Comparison of ENCODE assay signal across 15 mouse cellular contexts in the genomic region with DNA sequence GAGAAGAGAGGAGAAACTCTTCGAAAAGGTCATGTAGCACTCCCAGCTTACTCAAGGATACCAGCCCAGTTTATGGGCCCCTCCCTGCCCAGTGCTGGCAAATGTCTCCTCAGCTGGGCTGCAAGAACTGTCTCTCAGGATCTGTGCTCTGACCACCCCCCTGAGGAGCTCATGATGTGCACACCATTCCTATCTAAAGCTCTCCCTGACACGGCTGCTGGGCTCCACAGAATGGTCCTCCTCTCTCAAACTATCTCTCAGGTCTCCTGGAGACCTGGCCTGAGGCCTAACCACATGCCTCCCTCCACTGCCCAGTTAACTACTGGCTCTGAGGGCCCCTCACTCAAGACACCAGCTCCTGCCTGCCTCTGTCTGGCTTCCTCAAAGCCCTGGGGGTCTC. TPM values are rescaled to one million over a fixed set of nuclear protein-coding genes. Genes with fewer than 3 reads are reported as not detected.
DNase-seq lines count a peak whose midpoint lies in the region; ATAC-seq and TF ChIP-seq lines count a peak whose summit lies in the region.
"Had no signal": no experiment of that assay in that cellular context is flagged by ENCODE, and none has a peak within 500 bp of the region (broad histone marks: within the 10 kb centered on the region; RNA-seq: fewer than 3 reads in every experiment).

No protein-coding gene starts in this region.

- ATAC-seq in kidney, embryonic 15.5 days (replicated peaks; ENCODE audit: low FRiP score): no peak
- ATAC-seq in embryonic facial prominence, embryonic 13.5 days (ENCODE audit: insufficient number of reproducible peaks, insufficient read depth, low FRiP score, low TSS enrichment, low read depth): no peak
- no peak for ATAC-seq in limb, embryonic 14.5 days (ENCODE audit: low FRiP score, low read depth)
- ATAC-seq: forebrain, embryonic 15.5 days; midbrain, embryonic 16.5 days had no signal

- intact Hi-C loops in heart, postnatal 36 days (cut with DNase I): no loop called here

- peak overlapping the region; percentile 56; the same call in 1 of the 2 replicates for H3K27ac ChIP-seq in heart, embryonic 10.5 days
- H3K27ac ChIP-seq in kidney, embryonic 15.5 days: peak overlapping the region; percentile 57
- no peak overlapping the region for H3K27ac ChIP-seq in embryonic facial prominence, embryonic 13.5 days
- peak overlapping the region; percentile 74 for H3K27ac ChIP-seq in limb, embryonic 14.5 days (replicated peaks; ENCODE audit: low read depth, low read length)
- H3K27ac ChIP-seq: forebrain, embryonic 15.5 days; hindbrain, embryonic 13.5 days; left cerebral cortex, adult 2 months had no signal

- peaks cover 67% of the 10 kb centered on the region for H3K4me1 ChIP-seq in heart, embryonic 10.5 days
- H3K4me1 ChIP-seq in kidney, embryonic 15.5 days: peaks cover 59% of the 10 kb centered on the region
- H3K4me1 ChIP-seq in embryonic facial prominence, embryonic 13.5 days: peaks cover 78% of the 10 kb centered on the region
- H3K4me1 ChIP-seq in limb, embryonic 14.5 days (ENCODE audit: control insufficient read depth, insufficient read depth, low read length): peaks cover 88% of the 10 kb centered on the region

- H3K9me3 ChIP-seq in heart, embryonic 10.5 days: no peaks in the 10 kb centered on the region
- H3K9me3 ChIP-seq in kidney, embryonic 15.5 days (replicated peaks): no peaks in the 10 kb centered on the region
- H3K9me3 ChIP-seq in embryonic facial prominence, embryonic 13.5 days: no peaks in the 10 kb centered on the region
- no peaks in the 10 kb centered on the region for H3K9me3 ChIP-seq in limb, embryonic 14.5 days (ENCODE audit: control insufficient read depth, low read length)
- H3K9me3 ChIP-seq: forebrain, embryonic 15.5 days; hindbrain, embryonic 13.5 days had no signal

- H3K9ac ChIP-seq in kidney, embryonic 15.5 days: no peak overlapping the region
- H3K9ac ChIP-seq in embryonic facial prominence, embryonic 13.5 days: peak overlapping the region; percentile 21; the same call in 1 of the 2 replicates
- H3K9ac ChIP-seq in limb, embryonic 14.5 days (ENCODE audit: low read depth, low read length, severe bottlenecking): no peak overlapping the region
- H3K9ac ChIP-seq: forebrain, embryonic 15.5 days; hindbrain, embryonic 13.5 days had no signal

- no peaks in the 10 kb centered on the region for H3K27me3 ChIP-seq in heart, embryonic 10.5 days (ENCODE audit: insufficient read depth, poor library complexity, severe bottlenecking)
- no peaks in the 10 kb centered on the region for H3K27me3 ChIP-seq in kidney, embryonic 15.5 days
- H3K27me3 ChIP-seq in embryonic facial prominence, embryonic 13.5 days: no peaks in the 10 kb centered on the region
- no peaks in the 10 kb centered on the region for H3K27me3 ChIP-seq in limb, embryonic 14.5 days (ENCODE audit: control insufficient read depth, insufficient read depth, low read length)
- H3K27me3 ChIP-seq: forebrain, embryonic 15.5 days; hindbrain, embryonic 13.5 days had no signal

- 64% methylated on average over 2 of the region's 2 CpGs for WGBS in heart, embryonic 10.5 days
- WGBS in kidney, embryonic 15.5 days: 63% methylated on average over 2 of the region's 2 CpGs
- WGBS in embryonic facial prominence, embryonic 13.5 days: 65% methylated on average over 2 of the region's 2 CpGs
- WGBS in limb, embryonic 14.5 days: 41% methylated on average over 2 of the region's 2 CpGs

- no peak overlapping the region for H3K4me3 ChIP-seq in heart, embryonic 10.5 days
- no peak overlapping the region for H3K4me3 ChIP-seq in kidney, embryonic 15.5 days (replicated peaks)
- no peak overlapping the region for H3K4me3 ChIP-seq in embryonic facial prominence, embryonic 13.5 days
- no peak overlapping the region for H3K4me3 ChIP-seq in limb, embryonic 14.5 days (replicated peaks; ENCODE audit: low read length)
- H3K4me3 ChIP-seq: forebrain, embryonic 15.5 days; hindbrain, embryonic 13.5 days; left cerebral cortex, adult 2 months; megakaryocyte, embryonic 14.5 days had no signal

- no peak for DNase-seq in heart, embryonic 10.5 days (ENCODE audit: low spot score)
- DNase-seq in heart, postnatal 36 days: no peak
- no peak for DNase-seq in kidney, adult 18-20 months
- no peak for DNase-seq in limb, embryonic 14.5 days (ENCODE audit: low spot score)
- DNase-seq in right cerebral cortex, adult 18-20 months: no peak
- no peak for DNase-seq in thymus, postnatal 14 days
- DNase-seq: cerebellum, adult 9-10 months had no signal

- TF ChIP-seq POLR2A in limb, embryonic 14.5 days (IDR thresholded peaks at IDR 0.05; ENCODE audit: borderline replicate concordance, extremely low read depth, insufficient read depth, insufficient read length): no peak

- no peaks in the 10 kb centered on the region for H3K36me3 ChIP-seq in heart, embryonic 10.5 days
- H3K36me3 ChIP-seq in kidney, embryonic 15.5 days: no peaks in the 10 kb centered on the region
- no peaks in the 10 kb centered on the region for H3K36me3 ChIP-seq in embryonic facial prominence, embryonic 13.5 days
- H3K36me3 ChIP-seq in limb, embryonic 14.5 days (ENCODE audit: control insufficient read depth, insufficient read depth, low read length): no peaks in the 10 kb centered on the region
- H3K36me3 ChIP-seq: forebrain, embryonic 15.5 days; hindbrain, embryonic 13.5 days had no signal

- H3K4me2 ChIP-seq in kidney, embryonic 15.5 days: no peak overlapping the region
- H3K4me2 ChIP-seq in embryonic facial prominence, embryonic 13.5 days: no peak overlapping the region
- H3K4me2 ChIP-seq in limb, embryonic 14.5 days (replicated peaks; ENCODE audit: low read depth, low read length, severe bottlenecking): no peak overlapping the region
- H3K4me2 ChIP-seq: forebrain, embryonic 15.5 days; hindbrain, embryonic 13.5 days; liver, embryonic 11.5 days had no signal

RNA-seq across cellular contexts. Expression of a gene that starts 53.8 kb away (rescaled TPM):
- polyA plus RNA-seq in heart, embryonic 10.5 days (2016; fragmentation: Nextera tagmentation; extraction: Ambion mirVana): 3.6 and 4.6 TPM in 2 replicates
- 1 to 10 TPM in 1 of 2 experiments, under 1 TPM in 1; 0.89 to 1.7 TPM for total RNA-seq in heart, postnatal 36 days (2021)
- 5.1 and 5.3 TPM in 2 replicates for polyA plus RNA-seq in kidney, embryonic 15.5 days (2015; fragmentation: Nextera tagmentation; extraction: Ambion mirVana)
- polyA plus RNA-seq in embryonic facial prominence, embryonic 13.5 days (2015; fragmentation: Nextera tagmentation; extraction: Ambion mirVana): 5.6 and 6.2 TPM in 2 replicates
- polyA plus RNA-seq in limb, embryonic 14.5 days (2012; rRNA removed): 6.5 and 7.9 TPM in 2 replicates
- 4.5 and 4.7 TPM in 2 replicates for polyA plus RNA-seq in limb, embryonic 14.5 days (2014; fragmentation: Nextera tagmentation; extraction: Ambion mirVana)

RNA-seq across cellular contexts. Expression of a gene that starts 54.0 kb away (rescaled TPM):
- polyA plus RNA-seq in heart, embryonic 10.5 days (2016; fragmentation: Nextera tagmentation; extraction: Ambion mirVana): 144 and 165 TPM in 2 replicates
- 10 to 100 TPM; 67.0 to 72.9 TPM for total RNA-seq in heart, postnatal 36 days (2021)
- polyA plus RNA-seq in kidney, embryonic 15.5 days (2015; fragmentation: Nextera tagmentation; extraction: Ambion mirVana): 152 and 165 TPM in 2 replicates
- polyA plus RNA-seq in embryonic facial prominence, embryonic 13.5 days (2015; fragmentation: Nextera tagmentation; extraction: Ambion mirVana): 147 and 162 TPM in 2 replicates
- polyA plus RNA-seq in limb, embryonic 14.5 days (2012; rRNA removed): 121 and 129 TPM in 2 replicates
- polyA plus RNA-seq in limb, embryonic 14.5 days (2014; fragmentation: Nextera tagmentation; extraction: Ambion mirVana): 173 and 175 TPM in 2 replicates
